Mouse (Mus musculus): ENCODE results near the gene Sgca. TPM values are rescaled to one million over a fixed set of nuclear protein-coding genes. Genes with fewer than 3 reads are reported as not detected.

Gene Sgca
- total and polyA plus RNA-seq, 3 experiments, result 149 to 1,504 (median 200) TPM

DNA sequence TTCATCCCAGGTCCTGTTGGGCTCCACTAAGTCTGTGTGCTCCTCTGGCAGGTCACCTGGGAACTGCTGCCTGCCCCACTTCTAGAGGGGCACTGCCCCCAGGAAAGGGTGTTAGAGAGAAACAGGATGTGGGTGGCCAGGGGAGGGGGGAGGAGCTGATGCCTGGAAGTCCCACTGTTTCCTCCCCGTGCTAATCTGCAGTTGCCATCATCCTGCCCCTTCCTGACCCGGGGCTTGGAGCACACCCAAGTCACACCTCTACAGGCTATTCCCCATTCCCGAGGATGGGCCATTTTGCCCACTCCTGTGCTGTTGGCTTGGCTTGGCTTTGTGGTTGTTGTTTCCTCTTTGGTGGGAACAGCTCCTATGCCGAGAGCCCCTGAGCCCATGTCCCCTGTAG, 24.4 kb upstream of the Sgca start:
- TF ChIP-seq EP300 (IDR thresholded peaks at IDR 0.05; ENCODE audit: insufficient read depth, low read depth, low read length) (0 out of 2 replicates have a peak, but pooled peaks have one; percentile 39), POLR2A (IDR thresholded peaks at IDR 0.05; ENCODE audit: insufficient read depth, low read depth, low read length) (peak; percentile 35; the same call in 1 of the 2 replicates), CTCF (IDR thresholded peaks at IDR 0.05) (no peak)
- Histone ChIP-seq H3K27me3 (ENCODE audit: control insufficient read depth, insufficient read depth, low read length) (no peaks in the 10 kb centered on the region), H3K9ac (ENCODE audit: low read depth, low read length) (no peak overlapping the region), H3K27ac (peak overlapping the region; percentile 85), H3K4me3 (no peak overlapping the region), H3K4me1 (ENCODE audit: control insufficient read depth, insufficient read depth, low read length) (peaks cover 15% of the 10 kb centered on the region), H3K36me3 (ENCODE audit: control insufficient read depth, insufficient read depth, low read length) (peaks cover 2% of the 10 kb centered on the region; the same call in 1 of the 2 replicates), H3K79me2 (replicated peaks; ENCODE audit: control insufficient read depth, insufficient read depth, low read length) (no peaks in the 10 kb centered on the region)
- intact Hi-C loops (cut with DNase I), result loop anchor here (2.0 kb wide), 1 partner anchor 62 kb away; no protein-coding TSS in a partner anchor
- 20% methylated on average over 4 of the region's 4 CpGs for WGBS
- DNase-seq, result peak; percentile 68 to 70

DNA sequence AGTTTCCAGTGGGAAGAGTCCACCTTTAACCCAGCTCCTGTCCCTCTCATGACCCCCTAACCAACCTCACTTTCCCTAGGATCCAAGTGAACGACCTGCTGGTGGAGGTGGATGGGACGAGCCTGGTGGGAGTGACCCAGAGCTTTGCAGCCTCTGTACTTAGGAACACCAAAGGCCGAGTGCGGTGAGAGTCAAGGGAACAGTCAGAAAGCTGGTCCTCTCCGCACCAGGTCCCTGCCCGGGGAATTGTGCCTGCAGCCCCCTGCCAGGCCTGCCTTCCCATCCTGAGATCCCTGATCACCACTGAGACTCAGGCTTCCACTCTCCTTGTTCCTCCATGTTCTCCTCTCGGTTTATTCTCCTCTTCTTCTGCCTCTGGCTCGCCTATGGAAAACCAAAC, 24.0 kb upstream of the Sgca start:
- Histone ChIP-seq H3K36me3 (ENCODE audit: control insufficient read depth, insufficient read depth, low read length) (peaks cover 2% of the 10 kb centered on the region; the same call in 1 of the 2 replicates), H3K27me3 (ENCODE audit: control insufficient read depth, insufficient read depth, low read length) (no peaks in the 10 kb centered on the region), H3K27ac (peak overlapping the region; percentile 85), H3K4me1 (ENCODE audit: control insufficient read depth, insufficient read depth, low read length) (peaks cover 17% of the 10 kb centered on the region), H3K79me2 (replicated peaks; ENCODE audit: control insufficient read depth, insufficient read depth, low read length) (0 out of 2 replicates have a peak, but pooled peaks cover 1% of the 10 kb centered on the region), H3K4me3 (no peak overlapping the region), H3K9ac (ENCODE audit: low read depth, low read length) (no peak overlapping the region)
- 62% methylated on average over 8 of the region's 8 CpGs for WGBS
- peak in 1 of 2 experiments; percentile 20 for DNase-seq
- intact Hi-C loops (cut with DNase I), result loop anchor here (2.0 kb wide), 1 partner anchor 61 kb away; no protein-coding TSS in a partner anchor
- TF ChIP-seq EP300 (IDR thresholded peaks at IDR 0.05; ENCODE audit: insufficient read depth, low read depth, low read length) (no peak), CTCF (IDR thresholded peaks at IDR 0.05) (no peak), POLR2A (IDR thresholded peaks at IDR 0.05; ENCODE audit: insufficient read depth, low read depth, low read length) (no peak)

DNA sequence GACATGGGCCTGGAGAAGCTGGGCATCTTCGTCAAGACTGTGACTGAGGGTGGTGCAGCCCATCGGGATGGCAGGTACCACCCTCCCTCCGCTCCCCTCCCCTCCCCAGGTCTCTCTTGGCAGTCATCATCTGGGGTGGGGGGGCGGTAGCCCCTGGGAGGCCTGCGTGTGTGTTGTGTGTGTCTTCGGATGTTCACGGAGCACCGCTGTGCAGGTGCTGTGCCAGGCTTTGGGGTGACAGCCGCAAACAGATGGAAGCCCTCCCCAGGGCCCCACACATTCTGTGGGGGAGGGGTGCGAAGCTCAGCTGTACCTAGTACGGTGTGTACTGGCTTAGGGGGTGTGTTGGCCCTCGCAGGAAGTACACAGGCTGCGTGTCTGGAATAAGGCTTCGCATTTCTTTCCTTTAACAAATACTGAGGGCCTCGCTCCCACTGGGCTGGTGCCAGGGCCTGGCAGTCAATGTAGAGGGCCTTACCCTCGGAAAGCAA, 22.0 kb upstream of the Sgca start:
- Histone ChIP-seq H3K36me3 (ENCODE audit: control insufficient read depth, insufficient read depth, low read length) (peaks cover 2% of the 10 kb centered on the region; the same call in 1 of the 2 replicates), H3K79me2 (replicated peaks; ENCODE audit: control insufficient read depth, insufficient read depth, low read length) (0 out of 2 replicates have a peak, but pooled peaks cover 3% of the 10 kb centered on the region), H3K27ac (peak overlapping the region; percentile 31; the same call in 1 of the 2 replicates), H3K4me1 (ENCODE audit: control insufficient read depth, insufficient read depth, low read length) (peaks cover 28% of the 10 kb centered on the region), H3K27me3 (ENCODE audit: control insufficient read depth, insufficient read depth, low read length) (no peaks in the 10 kb centered on the region), H3K4me3 (no peak overlapping the region), H3K9ac (ENCODE audit: low read depth, low read length) (no peak overlapping the region)
- DNase-seq, result peak; percentile 42 to 53
- 64% methylated on average over 16 of the region's 16 CpGs for WGBS
- intact Hi-C loops (cut with DNase I), result no loop called here
- peak; percentile 20; the same call in 1 of the 2 replicates for TF ChIP-seq EP300 (IDR thresholded peaks at IDR 0.05; ENCODE audit: insufficient read depth, low read depth, low read length)
- TF ChIP-seq CTCF (IDR thresholded peaks at IDR 0.05), result no peak

DNA sequence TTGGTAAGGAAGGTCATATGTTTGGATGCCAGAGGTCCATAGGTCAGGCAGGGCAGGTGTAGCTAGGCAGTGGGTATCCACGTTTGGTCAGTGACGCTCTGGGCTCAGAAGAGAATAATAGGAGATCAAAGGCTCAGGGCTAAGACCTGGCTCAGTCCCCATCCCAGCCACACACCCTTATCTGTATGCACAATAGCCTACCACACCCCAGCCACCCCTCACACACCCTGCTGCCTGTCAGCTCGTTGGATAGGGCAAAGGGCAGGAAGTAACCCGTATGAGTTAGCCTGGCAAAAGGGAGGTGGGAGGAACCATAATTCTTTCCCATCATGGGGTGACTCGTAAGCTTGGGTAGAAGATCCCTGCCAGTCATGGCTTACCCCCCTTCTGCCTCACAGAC, 21.5 kb upstream of the Sgca start:
- TF ChIP-seq POLR2A (IDR thresholded peaks at IDR 0.05; ENCODE audit: insufficient read depth, low read depth, low read length), result 0 out of 2 replicates have a peak, but pooled peaks have one; percentile 28
- no peak for TF ChIP-seq CTCF (IDR thresholded peaks at IDR 0.05)
- no peak for TF ChIP-seq EP300 (IDR thresholded peaks at IDR 0.05; ENCODE audit: insufficient read depth, low read depth, low read length)
- intact Hi-C loops (cut with DNase I), result no loop called here
- H3K4me1 ChIP-seq (ENCODE audit: control insufficient read depth, insufficient read depth, low read length), result peaks cover 28% of the 10 kb centered on the region
- no peak overlapping the region for H3K4me3 ChIP-seq
- 32% methylated on average over 5 of the region's 5 CpGs for WGBS
- H3K79me2 ChIP-seq (replicated peaks; ENCODE audit: control insufficient read depth, insufficient read depth, low read length), result 0 out of 2 replicates have a peak, but pooled peaks cover 3% of the 10 kb centered on the region
- DNase-seq, result peak in 1 of 2 experiments; percentile 25
- peak overlapping the region; percentile 31; the same call in 1 of the 2 replicates for H3K27ac ChIP-seq
- H3K36me3 ChIP-seq (ENCODE audit: control insufficient read depth, insufficient read depth, low read length), result peaks cover 2% of the 10 kb centered on the region; the same call in 1 of the 2 replicates
- no peaks in the 10 kb centered on the region for H3K27me3 ChIP-seq (ENCODE audit: control insufficient read depth, insufficient read depth, low read length)
- no peak overlapping the region for H3K9ac ChIP-seq (ENCODE audit: low read depth, low read length)

DNA sequence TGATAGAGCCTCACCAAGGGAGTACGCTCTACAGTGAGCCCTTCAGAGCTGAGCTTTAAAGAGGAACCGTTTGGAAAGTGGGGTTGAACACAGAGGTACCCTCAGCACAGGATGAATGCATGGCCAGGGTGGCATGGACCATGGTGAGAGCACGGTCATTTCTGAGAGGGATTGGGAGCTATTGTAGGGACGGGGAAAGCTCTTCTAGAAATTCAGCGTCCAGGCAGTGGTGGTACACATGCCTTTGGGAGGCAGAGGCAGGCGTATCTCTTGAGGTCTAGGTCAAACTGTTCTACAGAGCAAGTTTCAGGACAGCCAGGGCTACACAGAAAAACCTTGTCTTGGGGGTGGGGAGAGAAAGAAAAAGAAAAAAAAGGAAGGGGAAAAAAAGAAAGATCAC, 20.9 kb upstream of the Sgca start:
- Histone ChIP-seq H3K4me1 (ENCODE audit: control insufficient read depth, insufficient read depth, low read length) (peaks cover 28% of the 10 kb centered on the region), H3K36me3 (ENCODE audit: control insufficient read depth, insufficient read depth, low read length) (peaks cover 2% of the 10 kb centered on the region; the same call in 1 of the 2 replicates), H3K9ac (ENCODE audit: low read depth, low read length) (no peak overlapping the region), H3K27me3 (ENCODE audit: control insufficient read depth, insufficient read depth, low read length) (no peaks in the 10 kb centered on the region), H3K79me2 (replicated peaks; ENCODE audit: control insufficient read depth, insufficient read depth, low read length) (peaks cover 7% of the 10 kb centered on the region), H3K27ac (no peak overlapping the region), H3K4me3 (no peak overlapping the region)
- TF ChIP-seq CTCF (IDR thresholded peaks at IDR 0.05) (no peak), EP300 (IDR thresholded peaks at IDR 0.05; ENCODE audit: insufficient read depth, low read depth, low read length) (no peak), POLR2A (IDR thresholded peaks at IDR 0.05; ENCODE audit: insufficient read depth, low read depth, low read length) (no peak)
- WGBS, result 91% methylated on average over 6 of the region's 6 CpGs
- intact Hi-C loops (cut with DNase I), result no loop called here
- no peak for DNase-seq

DNA sequence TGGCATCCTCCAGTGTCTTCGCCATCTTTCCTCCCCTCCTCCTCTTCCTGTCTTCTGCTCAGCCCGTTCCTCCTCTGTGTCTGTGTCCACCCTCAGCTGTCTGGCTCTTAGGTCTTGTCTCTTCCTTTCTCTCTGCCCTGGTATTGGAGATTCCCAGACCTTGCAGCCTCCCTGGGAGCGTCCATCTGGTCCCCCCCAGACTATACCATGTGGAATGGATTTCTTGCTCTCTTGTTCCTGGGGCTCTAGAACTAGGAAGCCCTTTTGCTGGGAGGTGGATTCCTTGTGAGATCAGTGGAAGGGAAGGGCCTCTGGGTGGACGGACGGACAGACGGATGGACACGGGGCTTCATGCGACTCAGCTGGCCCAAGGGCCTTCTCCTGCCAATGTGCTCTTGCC, 20.0 kb upstream of the Sgca start:
- no peaks in the 10 kb centered on the region for H3K36me3 ChIP-seq (ENCODE audit: control insufficient read depth, insufficient read depth, low read length)
- H3K4me3 ChIP-seq, result no peak overlapping the region
- H3K27ac ChIP-seq, result no peak overlapping the region
- 75% methylated on average over 8 of the region's 8 CpGs for WGBS
- no peak overlapping the region for H3K9ac ChIP-seq (ENCODE audit: low read depth, low read length)
- H3K79me2 ChIP-seq (replicated peaks; ENCODE audit: control insufficient read depth, insufficient read depth, low read length), result peaks cover 7% of the 10 kb centered on the region
- H3K4me1 ChIP-seq (ENCODE audit: control insufficient read depth, insufficient read depth, low read length), result peaks cover 27% of the 10 kb centered on the region
- no peak for TF ChIP-seq CTCF (IDR thresholded peaks at IDR 0.05)
- no peak for TF ChIP-seq POLR2A (IDR thresholded peaks at IDR 0.05; ENCODE audit: insufficient read depth, low read depth, low read length)
- TF ChIP-seq EP300 (IDR thresholded peaks at IDR 0.05; ENCODE audit: insufficient read depth, low read depth, low read length), result no peak
- DNase-seq, result no peak
- intact Hi-C loops (cut with DNase I), result no loop called here
- H3K27me3 ChIP-seq (ENCODE audit: control insufficient read depth, insufficient read depth, low read length), result no peaks in the 10 kb centered on the region

All from heart, adult 2 months (tissue).